Mouse (Mus musculus) midbrain, embryonic 11.5 days (tissue): Measurements from ENCODE around the gene Hlcs. TPM values are rescaled to one million over a fixed set of nuclear protein-coding genes. Genes with fewer than 3 reads are reported as not detected.

Source experiments
- ATAC-seq: fragments of 200-750 bp; cut with Nextera tagmentation; 2 replicates; pipeline ENCODE4 v1.8.0; 2017; ENCODE audit warnings: moderate TSS enrichment, moderate library complexity; ENCODE audit not compliant: low FRiP score
- DNase-seq: peaks from one replicate; pipeline ENCODE4 v3.0.0; 2015; ENCODE audit warnings: low spot score; ENCODE audit errors: missing footprints
- H3K27ac ChIP-seq: fragments of 300-500 bp; sonication (generic); 2 replicates; pipeline ENCODE4 v1.5.1; 2014; ENCODE audit warnings: low read depth, low read length
- H3K27me3 ChIP-seq: fragments of 300-500 bp; sonication (generic); 2 replicates; pipeline ENCODE4 v1.6.1; 2014; ENCODE audit warnings: mild to moderate bottlenecking, low read length, moderate library complexity, mixed read lengths; ENCODE audit not compliant: control insufficient read depth, insufficient read depth
- H3K36me3 ChIP-seq: fragments of 300-500 bp; sonication (generic); 2 replicates; pipeline ENCODE4 v1.6.1; 2014; ENCODE audit warnings: mild to moderate bottlenecking, low read length, moderate library complexity, mixed read lengths; ENCODE audit not compliant: control insufficient read depth, insufficient read depth
- H3K4me1 ChIP-seq: fragments of 300-500 bp; sonication (generic); 2 replicates; pipeline ENCODE4 v1.6.1; 2014; ENCODE audit warnings: low read length; ENCODE audit not compliant: control insufficient read depth, insufficient read depth
- H3K4me2 ChIP-seq: fragments of 300-500 bp; sonication (generic); 2 replicates; pipeline ENCODE4 v1.6.1; 2014; ENCODE audit warnings: mild to moderate bottlenecking, moderate library complexity
- H3K4me3 ChIP-seq: fragments of 300-500 bp; sonication (generic); 2 replicates; pipeline ENCODE4 v1.5.1; 2014; ENCODE audit warnings: low read depth, low read length
- H3K9ac ChIP-seq: fragments of 300-500 bp; sonication (generic); 2 replicates; pipeline ENCODE4 v1.6.1; 2014; ENCODE audit warnings: low read length
- H3K9me3 ChIP-seq: fragments of 300-500 bp; sonication (generic); 2 replicates; pipeline ENCODE4 v1.6.1; 2016; ENCODE audit warnings: low read length; ENCODE audit not compliant: control insufficient read depth
- WGBS: fragments of 180-500 bp; shearing (Covaris S2); extraction: QIAGEN DNeasy Blood & Tissue Kit; methylation state at CpG from one replicate; pipeline ENCODE4 v1.1.7; 2014; 5-methylcytosine and 5-hydroxymethylcytosine counted together
- polyA plus RNA-seq: library from polyadenylated mRNA; unstranded; fragments of >200 nt; fragmentation: Nextera tagmentation; extraction: Ambion mirVana; gene quantifications from 2 replicates; pipeline ENCODE4 v1.2.1, GENCODE M21; 2014

Hlcs gene
- polyA plus RNA-seq, 1 experiment from 2014 or later = 8.1 TPM

- Histone ChIP-seq H3K4me1 (peaks cover 16% of the 10 kb centered on the region), H3K27ac (no peak overlapping the region), H3K9me3 (no peaks in the 10 kb centered on the region), H3K4me2 (peak overlapping the region; percentile 37), H3K4me3 (peak overlapping the region; percentile 36), H3K9ac (peak overlapping the region; percentile 60), H3K27me3 (peaks cover 97% of the 10 kb centered on the region), H3K36me3 (no peaks in the 10 kb centered on the region)
- under 1% methylated on average over 57 of the region's 57 CpGs for WGBS
- ATAC-seq = no peak
- DNase-seq = peak; percentile 97
Observed at GRCm38 (mm10) chr16:94085603-94086285, 227.6 kb downstream of the Hlcs start.

GRCm38 (mm10) chr16:94084711-94085602 is 228.4 kb downstream of the Hlcs start, which contains the start of gene Sim2:
Gene Sim2, plus strand, starts transcription at chr16:94084931.
- H3K27me3 ChIP-seq = peaks cover 97% of the 10 kb centered on the region
- H3K4me2 ChIP-seq = peak within 1 kb of the TSS; percentile 37
- H3K9ac ChIP-seq = peak within 1 kb of the TSS; percentile 60
- DNase-seq (peak; percentile 97), ATAC-seq (peak; percentile 28; the same call in 1 of the 2 replicates)
- H3K27ac ChIP-seq = no peak within 1 kb of the TSS; the same call in 1 of the 2 replicates
- no peaks in the 10 kb centered on the region for H3K9me3 ChIP-seq
- WGBS = 1% methylated on average over 90 of the region's 96 CpGs
- peak within 1 kb of the TSS; percentile 36 for H3K4me3 ChIP-seq
- H3K36me3 ChIP-seq = no peaks in the 10 kb centered on the region
- peaks cover 16% of the 10 kb centered on the region for H3K4me1 ChIP-seq

GRCm38 (mm10) chr16:94083848-94084525 is 229.4 kb downstream of the Hlcs start:
- peaks cover 97% of the 10 kb centered on the region for H3K27me3 ChIP-seq
- H3K9ac ChIP-seq = peak overlapping the region; percentile 12; the same call in 1 of the 2 replicates
- under 1% methylated on average over 41 of the region's 41 CpGs for WGBS
- H3K4me2 ChIP-seq = peak overlapping the region; percentile 13; the same call in 1 of the 2 replicates
- ATAC-seq (no peak), DNase-seq (peak; percentile 97)
- H3K36me3 ChIP-seq = no peaks in the 10 kb centered on the region
- peaks cover 21% of the 10 kb centered on the region for H3K4me1 ChIP-seq
- H3K4me3 ChIP-seq = peak overlapping the region; percentile 36
- no peak overlapping the region for H3K27ac ChIP-seq
- H3K9me3 ChIP-seq = no peaks in the 10 kb centered on the region

GRCm38 (mm10) chr16:94082960-94083847 is 230.2 kb downstream of the Hlcs start:
- H3K4me2 ChIP-seq = peak overlapping the region; percentile 13
- H3K9ac ChIP-seq = peak overlapping the region; percentile 24; the same call in 1 of the 2 replicates
- peaks cover 97% of the 10 kb centered on the region for H3K27me3 ChIP-seq
- under 1% methylated on average over 45 of the region's 46 CpGs for WGBS
- H3K9me3 ChIP-seq = no peaks in the 10 kb centered on the region
- H3K4me3 ChIP-seq = 0 out of 2 replicates have a peak overlapping the region, but pooled peaks have one; percentile 5
- DNase-seq (peak; percentile 96), ATAC-seq (no peak)
- H3K27ac ChIP-seq = no peak overlapping the region
- peaks cover 21% of the 10 kb centered on the region for H3K4me1 ChIP-seq
- no peaks in the 10 kb centered on the region for H3K36me3 ChIP-seq

GRCm38 (mm10) chr16:94081996-94082708 is 231.2 kb downstream of the Hlcs start:
- no peak overlapping the region for H3K4me2 ChIP-seq
- no peak for ATAC-seq
- H3K9ac ChIP-seq = no peak overlapping the region
- peak; percentile 91 for DNase-seq
- no peaks in the 10 kb centered on the region for H3K36me3 ChIP-seq
- no peak overlapping the region for H3K4me3 ChIP-seq
- H3K27me3 ChIP-seq = peaks cover 97% of the 10 kb centered on the region
- no peaks in the 10 kb centered on the region for H3K9me3 ChIP-seq
- H3K4me1 ChIP-seq = peaks cover 17% of the 10 kb centered on the region
- 4% methylated on average over 8 of the region's 8 CpGs for WGBS
- no peak overlapping the region for H3K27ac ChIP-seq

GRCm38 (mm10) chr16:94081596-94081995 is 231.8 kb downstream of the Hlcs start:
- Histone ChIP-seq H3K4me3 (no peak overlapping the region), H3K36me3 (no peaks in the 10 kb centered on the region), H3K9ac (no peak overlapping the region), H3K4me1 (peaks cover 17% of the 10 kb centered on the region), H3K27ac (no peak overlapping the region), H3K9me3 (no peaks in the 10 kb centered on the region), H3K27me3 (peaks cover 97% of the 10 kb centered on the region), H3K4me2 (no peak overlapping the region)
- 15% methylated on average over 5 of the region's 5 CpGs for WGBS
- no peak for ATAC-seq
- peak; percentile 92 for DNase-seq

- 0 out of 2 replicates have a peak, but pooled peaks cover 2% of the 10 kb centered on the region for H3K9me3 ChIP-seq
- no peak overlapping the region for H3K9ac ChIP-seq
- H3K27me3 ChIP-seq = peaks cover 100% of the 10 kb centered on the region
- ATAC-seq = no peak
- WGBS = 1% methylated on average over 13 of the region's 13 CpGs
- H3K4me2 ChIP-seq = no peak overlapping the region
- no peaks in the 10 kb centered on the region for H3K36me3 ChIP-seq
- peak; percentile 91 for DNase-seq
- H3K27ac ChIP-seq = no peak overlapping the region
- no peak overlapping the region for H3K4me3 ChIP-seq
- H3K4me1 ChIP-seq = peaks cover 8% of the 10 kb centered on the region; the same call in 1 of the 2 replicates
Observed at GRCm38 (mm10) chr16:94079856-94080555, 233.4 kb downstream of the Hlcs start.
